Mouse (Mus musculus): Measurements from ENCODE around the gene Ric1. TPM values are rescaled to one million over a fixed set of nuclear protein-coding genes. Genes with fewer than 3 reads are reported as not detected.

Gene Ric1
- polyA plus RNA-seq, 1 experiment from 2014 or later: 10.2 TPM

DNA sequence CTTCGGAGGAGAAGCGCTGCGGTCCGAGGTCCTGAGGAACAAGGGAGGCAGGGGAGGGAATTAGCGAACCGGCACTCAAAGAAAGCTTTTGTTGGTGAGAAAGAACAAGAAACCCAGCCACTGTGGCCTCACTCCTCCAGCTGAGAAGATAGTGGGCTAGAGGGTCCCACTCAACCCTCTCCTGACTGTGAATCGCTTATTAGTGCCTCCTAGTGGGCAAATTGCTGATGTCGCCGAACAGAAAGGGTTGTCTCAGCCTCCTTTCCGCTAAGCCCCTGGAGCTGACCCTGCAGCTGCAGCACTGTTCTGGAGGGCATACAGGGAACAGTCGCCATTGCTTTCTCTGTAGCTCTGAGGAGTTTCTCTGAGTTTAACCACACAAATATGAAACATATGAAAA is 21.0 kb upstream of the Ric1 start:
- Histone ChIP-seq H3K4me3 (peak overlapping the region; percentile 34), H3K36me3 (no peaks in the 10 kb centered on the region), H3K4me1 (replicated peaks) (peaks cover 9% of the 10 kb centered on the region), H3K9me3 (no peaks in the 10 kb centered on the region), H3K27ac (peak overlapping the region; percentile 59), H3K27me3 (ENCODE audit: insufficient read depth, poor library complexity, severe bottlenecking) (no peaks in the 10 kb centered on the region)
- WGBS: 47% methylated on average over 11 of the region's 11 CpGs
- peak; percentile 56 for DNase-seq (ENCODE audit: low spot score)

DNA sequence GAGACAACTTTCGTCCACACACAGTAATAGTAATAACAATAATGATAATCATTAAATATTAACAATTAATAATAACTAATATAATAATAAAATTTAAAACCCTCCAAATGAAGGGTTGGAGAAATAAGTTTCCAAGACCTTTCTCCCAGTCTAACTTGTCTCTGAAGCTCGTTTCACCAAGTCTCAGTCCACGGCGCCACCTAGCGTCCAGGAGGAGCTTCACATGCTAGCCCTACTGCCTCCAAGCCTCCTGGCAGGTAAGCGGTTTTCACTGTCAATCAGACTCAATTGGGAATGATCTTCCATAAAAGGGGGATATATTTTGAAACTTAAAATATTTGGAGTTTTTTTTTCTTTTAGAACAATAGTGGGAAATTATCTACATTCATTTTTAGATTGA is 20.6 kb upstream of the Ric1 start:
- Histone ChIP-seq H3K9me3 (no peaks in the 10 kb centered on the region), H3K27me3 (ENCODE audit: insufficient read depth, poor library complexity, severe bottlenecking) (no peaks in the 10 kb centered on the region), H3K36me3 (no peaks in the 10 kb centered on the region), H3K4me3 (peak overlapping the region; percentile 34), H3K4me1 (replicated peaks) (peaks cover 9% of the 10 kb centered on the region), H3K27ac (no peak overlapping the region)
- WGBS: 14% methylated on average over 6 of the region's 6 CpGs
- DNase-seq (ENCODE audit: low spot score): peak; percentile 71

DNA sequence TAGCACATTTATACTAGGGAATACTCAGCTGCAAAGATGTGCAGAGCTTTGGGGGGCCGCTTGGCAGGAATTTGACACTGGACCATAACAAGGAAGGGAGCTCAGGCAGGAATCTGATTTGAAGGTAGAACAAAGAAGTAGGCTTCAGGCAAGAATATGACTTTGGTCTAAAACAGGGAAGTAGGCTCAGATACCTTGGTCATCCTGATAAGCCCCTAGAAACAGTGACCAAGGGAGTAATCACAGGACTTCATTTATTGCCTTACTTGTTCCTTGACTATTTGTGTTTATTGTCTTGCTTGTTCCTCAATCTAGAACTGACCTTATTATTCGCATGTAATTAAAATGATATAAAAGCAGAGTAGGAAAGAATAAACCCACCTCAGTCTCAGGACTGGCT is 18.0 kb upstream of the Ric1 start:
- Histone ChIP-seq H3K36me3 (no peaks in the 10 kb centered on the region), H3K27ac (no peak overlapping the region), H3K27me3 (ENCODE audit: insufficient read depth, poor library complexity, severe bottlenecking) (no peaks in the 10 kb centered on the region), H3K9me3 (no peaks in the 10 kb centered on the region), H3K4me1 (replicated peaks) (peaks cover 5% of the 10 kb centered on the region), H3K4me3 (no peak overlapping the region)
- no peak for DNase-seq (ENCODE audit: low spot score)
- 87% methylated on average over 2 of the region's 2 CpGs for WGBS

DNA sequence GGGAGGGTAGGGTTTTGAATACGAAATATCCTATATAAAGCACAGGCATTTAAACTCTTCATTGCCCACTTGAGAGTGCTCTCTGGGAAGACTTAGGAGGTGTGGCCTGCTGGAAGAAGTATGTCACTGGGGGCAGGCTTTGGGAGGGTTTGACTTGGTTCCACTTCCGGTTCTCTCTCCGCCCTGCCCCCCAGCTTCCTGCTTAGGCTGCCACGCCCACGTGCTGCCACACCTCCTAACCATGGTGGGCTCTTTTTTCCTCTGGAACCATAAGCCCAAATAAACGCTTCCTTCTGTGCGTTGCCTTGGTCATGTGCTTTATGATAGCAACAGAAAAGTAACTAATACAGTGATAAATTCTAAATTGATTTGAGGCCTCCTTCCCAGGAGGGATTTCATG is 16.5 kb upstream of the Ric1 start:
- no peak for DNase-seq (ENCODE audit: low spot score)
- H3K4me1 ChIP-seq (replicated peaks): peaks cover 5% of the 10 kb centered on the region
- H3K27me3 ChIP-seq (ENCODE audit: insufficient read depth, poor library complexity, severe bottlenecking): no peaks in the 10 kb centered on the region
- no peak overlapping the region for H3K4me3 ChIP-seq
- H3K36me3 ChIP-seq: no peaks in the 10 kb centered on the region
- no peak overlapping the region for H3K27ac ChIP-seq
- WGBS: 85% methylated on average over 7 of the region's 7 CpGs
- H3K9me3 ChIP-seq: no peaks in the 10 kb centered on the region

DNA sequence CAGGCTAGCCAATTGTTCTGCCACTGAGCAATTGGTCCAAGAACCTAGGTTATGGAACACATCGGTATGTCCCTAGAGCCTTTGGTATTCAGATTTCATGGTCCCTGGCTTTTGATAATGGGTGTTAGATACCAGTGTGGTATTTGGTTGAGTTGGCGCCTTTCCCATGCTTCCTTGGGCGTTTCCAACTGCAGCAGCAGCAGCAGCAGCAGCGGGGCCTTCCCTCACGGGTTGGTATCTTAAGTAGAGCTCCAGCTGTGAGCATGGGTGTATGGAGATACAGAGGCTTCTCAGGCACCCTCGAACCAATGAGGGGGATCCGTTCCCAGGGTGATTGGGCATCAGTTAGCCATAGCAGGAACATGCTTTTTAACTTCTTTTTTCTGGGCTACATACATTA is 13.9 kb upstream of the Ric1 start:
- no peaks in the 10 kb centered on the region for H3K36me3 ChIP-seq
- no peaks in the 10 kb centered on the region for H3K27me3 ChIP-seq (ENCODE audit: insufficient read depth, poor library complexity, severe bottlenecking)
- H3K27ac ChIP-seq: no peak overlapping the region
- H3K9me3 ChIP-seq: no peaks in the 10 kb centered on the region
- DNase-seq (ENCODE audit: low spot score): no peak
- H3K4me1 ChIP-seq (replicated peaks): no peaks in the 10 kb centered on the region
- 70% methylated on average over 7 of the region's 7 CpGs for WGBS
- no peak overlapping the region for H3K4me3 ChIP-seq

DNA sequence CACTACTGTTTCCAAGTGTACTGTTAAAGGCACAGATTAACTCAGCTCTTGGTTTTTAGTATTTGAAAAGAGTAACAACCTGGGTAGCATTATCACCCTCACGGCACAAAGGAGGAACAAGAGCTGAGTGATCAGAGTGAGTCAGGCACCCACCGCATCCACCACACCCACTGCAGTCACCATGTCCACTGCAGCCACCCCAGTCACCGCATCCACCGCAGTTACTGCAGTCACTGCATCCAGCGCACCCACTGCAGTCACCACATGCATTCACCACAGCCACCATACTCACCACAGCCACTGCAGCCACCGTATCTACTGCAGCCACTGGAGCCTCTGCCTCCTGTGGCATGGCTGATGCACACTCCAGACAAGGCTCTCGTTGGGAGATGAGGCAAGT is 12.2 kb upstream of the Ric1 start:
- Histone ChIP-seq H3K27ac (no peak overlapping the region), H3K4me3 (no peak overlapping the region)
- 91% methylated on average over 7 of the region's 7 CpGs for WGBS

DNA sequence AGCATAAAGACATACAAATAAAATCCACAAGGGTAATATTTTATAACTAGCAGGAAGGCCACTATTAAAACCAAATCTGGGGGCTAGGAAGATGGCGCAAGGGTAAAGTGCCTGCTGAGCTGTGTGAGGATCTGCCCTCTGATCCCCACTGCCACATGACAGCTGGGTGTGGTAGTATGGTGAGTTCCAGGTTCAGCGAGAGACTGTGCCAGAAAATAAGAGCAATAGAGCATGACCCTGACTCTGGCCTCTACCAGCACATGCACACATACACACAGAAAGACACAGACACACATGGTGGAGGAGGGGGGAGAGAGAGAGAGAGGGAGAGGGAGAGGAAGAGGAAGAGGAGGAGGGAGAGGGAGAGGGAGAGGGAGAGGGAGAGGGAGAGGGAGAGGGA is 10.3 kb upstream of the Ric1 start:
- 68% methylated on average over 2 of the region's 2 CpGs for WGBS
- Histone ChIP-seq H3K4me1 (replicated peaks) (no peaks in the 10 kb centered on the region), H3K4me3 (no peak overlapping the region), H3K36me3 (0 out of 2 replicates have a peak, but pooled peaks cover 12% of the 10 kb centered on the region), H3K9me3 (0 out of 2 replicates have a peak, but pooled peaks cover 2% of the 10 kb centered on the region), H3K27ac (no peak overlapping the region), H3K27me3 (ENCODE audit: insufficient read depth, poor library complexity, severe bottlenecking) (no peaks in the 10 kb centered on the region)
- DNase-seq (ENCODE audit: low spot score): no peak

More for the DNA sequence above, 12.2 kb upstream of the Ric1 start:
- 0 out of 2 replicates have a peak, but pooled peaks cover 2% of the 10 kb centered on the region for H3K9me3 ChIP-seq
- H3K36me3 ChIP-seq: 0 out of 2 replicates have a peak, but pooled peaks cover 2% of the 10 kb centered on the region
- no peaks in the 10 kb centered on the region for H3K27me3 ChIP-seq (ENCODE audit: insufficient read depth, poor library complexity, severe bottlenecking)
- no peak for DNase-seq (ENCODE audit: low spot score)
- no peaks in the 10 kb centered on the region for H3K4me1 ChIP-seq (replicated peaks)

DNA sequence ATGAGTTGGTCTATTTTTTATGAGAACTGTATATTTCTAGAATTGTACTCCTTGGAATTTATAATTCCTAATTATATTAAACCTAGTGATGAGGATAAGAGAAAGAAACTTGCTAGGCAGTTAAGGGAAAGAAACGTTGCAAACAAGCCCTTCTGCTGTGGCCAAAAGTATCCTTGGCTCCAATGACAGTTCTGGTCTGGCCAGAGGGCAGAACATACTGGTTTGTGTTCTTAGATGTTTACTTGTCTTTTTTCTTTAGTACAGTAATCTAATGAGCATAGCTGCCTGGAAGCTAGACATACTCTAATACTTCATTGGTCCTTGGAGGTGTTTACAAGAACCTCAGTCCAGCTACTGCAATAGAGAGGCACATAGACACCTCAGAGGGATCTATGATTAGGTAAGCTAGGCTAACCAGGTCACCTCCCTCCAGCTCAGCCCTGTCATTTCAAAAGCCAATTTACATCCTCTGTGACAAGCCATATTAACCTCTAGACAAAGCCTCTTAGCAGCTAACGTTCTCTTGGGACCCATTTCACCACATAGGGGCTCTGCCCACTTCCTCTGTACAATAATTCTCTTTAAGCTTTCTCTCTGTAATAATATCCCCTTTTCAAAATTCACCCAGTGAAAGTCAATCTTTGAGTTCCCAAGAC is 8.8 kb upstream of the Ric1 start:
- H3K4me1 ChIP-seq (replicated peaks): no peaks in the 10 kb centered on the region
- DNase-seq (ENCODE audit: low spot score): no peak
- WGBS: 64% methylated on average over 2 of the region's 2 CpGs

DNA sequence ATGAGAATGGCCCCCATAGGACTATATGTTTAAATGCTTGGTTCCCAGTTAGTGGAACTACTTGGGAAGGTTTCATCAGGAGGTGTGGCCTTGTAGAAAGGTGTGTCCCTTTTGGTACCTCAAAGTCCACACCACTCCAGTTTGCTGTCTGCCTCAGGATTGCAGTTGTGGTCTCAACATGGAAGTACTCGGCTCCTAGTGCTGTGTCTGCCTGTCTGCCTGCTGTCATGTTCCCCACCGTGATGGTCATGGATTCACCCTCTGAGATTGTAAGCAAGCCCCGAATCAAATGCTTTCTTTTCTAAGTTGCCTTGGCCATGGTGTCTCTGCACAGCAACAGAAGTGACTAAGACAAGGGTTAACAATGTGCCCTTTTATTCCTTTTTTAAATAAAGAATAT is 8.0 kb upstream of the Ric1 start:
- Histone ChIP-seq H3K4me1 (replicated peaks) (no peaks in the 10 kb centered on the region), H3K36me3 (0 out of 2 replicates have a peak, but pooled peaks cover 12% of the 10 kb centered on the region), H3K9me3 (0 out of 2 replicates have a peak, but pooled peaks cover 2% of the 10 kb centered on the region), H3K27ac (no peak overlapping the region), H3K4me3 (no peak overlapping the region), H3K27me3 (ENCODE audit: insufficient read depth, poor library complexity, severe bottlenecking) (no peaks in the 10 kb centered on the region)
- no peak for DNase-seq (ENCODE audit: low spot score)
- WGBS: 87% methylated on average over 3 of the region's 3 CpGs

More for the DNA sequence above, 8.8 kb upstream of the Ric1 start:
- no peaks in the 10 kb centered on the region for H3K27me3 ChIP-seq (ENCODE audit: insufficient read depth, poor library complexity, severe bottlenecking)
- H3K36me3 ChIP-seq: 0 out of 2 replicates have a peak, but pooled peaks cover 12% of the 10 kb centered on the region
- 0 out of 2 replicates have a peak, but pooled peaks cover 2% of the 10 kb centered on the region for H3K9me3 ChIP-seq
- H3K27ac ChIP-seq: no peak overlapping the region
- H3K4me3 ChIP-seq: no peak overlapping the region

DNA sequence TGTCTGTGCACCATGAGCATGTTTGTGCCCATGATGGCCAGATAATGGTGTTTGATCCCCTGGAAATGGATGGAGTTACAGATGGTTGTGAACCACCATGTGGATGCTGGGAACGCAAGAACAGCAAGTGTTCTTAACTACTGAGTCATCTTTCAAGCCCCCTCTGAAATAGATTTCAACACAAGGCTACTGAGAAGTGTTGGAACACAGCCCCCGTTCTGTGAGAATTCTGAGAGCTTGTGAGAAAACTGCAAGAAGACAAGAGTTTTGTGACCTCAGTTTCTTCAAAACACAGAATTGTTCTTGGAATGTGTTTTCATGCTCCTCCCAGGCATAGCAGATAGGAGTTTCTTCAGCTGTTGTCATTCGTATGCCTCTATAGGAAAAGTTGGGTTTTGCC is 6.7 kb upstream of the Ric1 start:
- Histone ChIP-seq H3K4me3 (no peak overlapping the region), H3K4me1 (replicated peaks) (no peaks in the 10 kb centered on the region), H3K36me3 (0 out of 2 replicates have a peak, but pooled peaks cover 12% of the 10 kb centered on the region), H3K27me3 (ENCODE audit: insufficient read depth, poor library complexity, severe bottlenecking) (no peaks in the 10 kb centered on the region), H3K27ac (no peak overlapping the region), H3K9me3 (0 out of 2 replicates have a peak, but pooled peaks cover 2% of the 10 kb centered on the region)
- no peak for DNase-seq (ENCODE audit: low spot score)
- WGBS: 93% methylated on average over 3 of the region's 3 CpGs

DNA sequence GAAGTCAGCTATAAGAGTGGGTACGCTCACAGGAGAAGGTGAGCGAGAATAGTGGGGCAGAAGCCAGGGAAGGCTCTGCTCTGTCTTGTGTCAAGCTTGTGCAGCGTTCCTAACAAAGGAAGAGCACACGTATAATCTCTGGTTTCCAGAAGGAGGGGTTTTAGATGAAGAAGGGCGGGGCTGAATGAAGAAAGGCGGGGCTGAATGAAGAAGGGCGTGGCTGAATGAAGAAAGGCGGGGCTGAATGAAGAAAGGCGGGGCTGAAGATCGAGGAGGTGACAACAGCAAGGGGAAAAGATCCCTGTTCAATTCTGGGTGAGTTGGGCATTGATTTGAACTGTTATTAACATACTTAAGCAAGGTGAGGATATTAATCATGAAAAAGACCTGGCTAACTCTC is 6.1 kb upstream of the Ric1 start:
- DNase-seq (ENCODE audit: low spot score): no peak
- H3K9me3 ChIP-seq: 0 out of 2 replicates have a peak, but pooled peaks cover 2% of the 10 kb centered on the region
- H3K27ac ChIP-seq: no peak overlapping the region
- no peak overlapping the region for H3K4me3 ChIP-seq
- H3K4me1 ChIP-seq (replicated peaks): peaks cover 2% of the 10 kb centered on the region; the same call in 1 of the 2 replicates
- no peaks in the 10 kb centered on the region for H3K27me3 ChIP-seq (ENCODE audit: insufficient read depth, poor library complexity, severe bottlenecking)
- 71% methylated on average over 10 of the region's 10 CpGs for WGBS
- 0 out of 2 replicates have a peak, but pooled peaks cover 12% of the 10 kb centered on the region for H3K36me3 ChIP-seq

DNA sequence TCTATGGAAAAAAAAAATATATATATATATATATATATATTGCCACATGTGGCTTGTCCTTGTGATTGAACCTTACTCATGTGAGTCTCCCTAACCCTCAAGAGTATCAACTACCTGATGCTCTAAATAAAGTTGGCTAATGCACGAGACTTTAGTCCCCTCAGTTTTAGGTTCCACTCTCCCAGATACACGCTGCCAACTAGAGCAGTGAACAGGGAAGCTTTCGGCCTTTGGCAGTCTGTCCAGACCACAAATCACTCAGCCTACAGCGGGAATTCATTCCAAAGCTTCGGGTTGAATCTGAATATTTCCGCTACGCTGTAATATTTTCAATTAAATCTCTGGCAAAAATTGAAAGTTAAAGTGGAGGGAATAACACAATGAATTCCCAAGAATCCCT is 3.7 kb upstream of the Ric1 start:
- no peak overlapping the region for H3K27ac ChIP-seq
- H3K36me3 ChIP-seq: 0 out of 2 replicates have a peak, but pooled peaks cover 12% of the 10 kb centered on the region
- H3K9me3 ChIP-seq: 0 out of 2 replicates have a peak, but pooled peaks cover 2% of the 10 kb centered on the region
- H3K27me3 ChIP-seq (ENCODE audit: insufficient read depth, poor library complexity, severe bottlenecking): no peaks in the 10 kb centered on the region
- 92% methylated on average over 7 of the region's 7 CpGs for WGBS
- no peak for DNase-seq (ENCODE audit: low spot score)
- no peak overlapping the region for H3K4me3 ChIP-seq
- H3K4me1 ChIP-seq (replicated peaks): peaks cover 8% of the 10 kb centered on the region

DNA sequence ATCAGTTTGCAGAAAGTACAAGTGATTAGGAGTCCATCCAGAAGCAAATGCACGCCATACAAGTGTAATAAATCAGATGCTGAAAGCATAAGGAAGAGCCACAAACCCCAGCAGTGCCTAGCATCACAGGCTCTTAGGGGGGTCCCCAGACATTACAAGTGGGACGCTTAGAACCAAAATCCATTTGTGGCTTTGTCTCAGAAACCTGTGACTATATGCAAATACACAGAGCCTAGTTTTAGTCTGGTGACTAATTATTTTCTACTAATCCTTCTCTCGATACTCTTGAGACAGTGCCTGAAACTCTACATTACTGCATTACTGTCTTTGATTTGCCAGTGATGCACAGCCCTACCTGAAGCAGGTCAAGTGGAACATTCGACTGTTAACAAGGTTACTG is 3.2 kb upstream of the Ric1 start:
- Histone ChIP-seq H3K36me3 (0 out of 2 replicates have a peak, but pooled peaks cover 12% of the 10 kb centered on the region), H3K27ac (no peak overlapping the region), H3K27me3 (ENCODE audit: insufficient read depth, poor library complexity, severe bottlenecking) (no peaks in the 10 kb centered on the region), H3K4me3 (no peak overlapping the region), H3K4me1 (replicated peaks) (peaks cover 13% of the 10 kb centered on the region), H3K9me3 (0 out of 2 replicates have a peak, but pooled peaks cover 2% of the 10 kb centered on the region)
- 86% methylated on average over 4 of the region's 4 CpGs for WGBS
- DNase-seq (ENCODE audit: low spot score): no peak
